Mouse (Mus musculus): ENCODE measurements around the gene Mup5.
"Not testable (repeated sequence)": the region's sequence is repeated elsewhere in the genome, so short reads cannot be mapped to it uniquely, and the experiment has no call there.

Gene Mup5

GRCm38 (mm10) chr4:61834952-61835708 is at the start of gene Mup5:
Gene Mup5 (minus strand): TSS chr4:61835233.
- DNase-seq (ENCODE audit: inconsistent age in 2 of 2, low spot score in 1 of 2), result no peak

- peak; percentile 45 to 78 for DNase-seq (ENCODE audit: inconsistent age in 2 of 2, low spot score in 1 of 2)
Measured at GRCm38 (mm10) chr4:61858160-61858559, 23.1 kb upstream of the Mup5 start.

GRCm38 (mm10) chr4:61855831-61856698 is 21.0 kb upstream of the Mup5 start:
- DNase-seq (ENCODE audit: inconsistent age in 2 of 2, low spot score in 1 of 2), result no peak

- no peak for DNase-seq (ENCODE audit: inconsistent age in 2 of 2, low spot score in 1 of 2)
Measured at GRCm38 (mm10) chr4:61855344-61855743, 20.3 kb upstream of the Mup5 start.

- peak; percentile 84 to 88 for DNase-seq (ENCODE audit: inconsistent age in 2 of 2, low spot score in 1 of 2)
Measured at GRCm38 (mm10) chr4:61844758-61845455, 9.9 kb upstream of the Mup5 start.

GRCm38 (mm10) chr4:61829211-61829610 is 5.8 kb downstream of the Mup5 start:
- DNase-seq (ENCODE audit: inconsistent age in 2 of 2, low spot score in 1 of 2), result no peak

GRCm38 (mm10) chr4:61823185-61823584 is 11.8 kb downstream of the Mup5 start:
- DNase-seq (ENCODE audit: inconsistent age in 2 of 2, low spot score in 1 of 2), result no peak

GRCm38 (mm10) chr4:61822541-61822940 is 12.5 kb downstream of the Mup5 start:
- not testable (repeated sequence) for DNase-seq (ENCODE audit: inconsistent age in 2 of 2, low spot score in 1 of 2)

- DNase-seq (ENCODE audit: inconsistent age in 2 of 2, low spot score in 1 of 2), result no peak
Measured at GRCm38 (mm10) chr4:61815602-61816001, 19.4 kb downstream of the Mup5 start.

GRCm38 (mm10) chr4:61813435-61813834 is 21.6 kb downstream of the Mup5 start:
- DNase-seq (ENCODE audit: inconsistent age in 2 of 2, low spot score in 1 of 2), result no peak

- DNase-seq (ENCODE audit: inconsistent age in 2 of 2, low spot score in 1 of 2), result peak; percentile 42 to 84
Measured at GRCm38 (mm10) chr4:61811193-61811592, 23.8 kb downstream of the Mup5 start.

GRCm38 (mm10) chr4:61808926-61809325 is 26.1 kb downstream of the Mup5 start:
- not testable (repeated sequence) for DNase-seq (ENCODE audit: inconsistent age in 2 of 2, low spot score in 1 of 2)

GRCm38 (mm10) chr4:61789699-61790098 is 45.3 kb downstream of the Mup5 start:
- peak in 1 of 2 experiments; percentile 9 for DNase-seq (ENCODE audit: inconsistent age in 2 of 2, low spot score in 1 of 2)

GRCm38 (mm10) chr4:61784231-61784630 is 50.8 kb downstream of the Mup5 start:
- DNase-seq (ENCODE audit: inconsistent age in 2 of 2, low spot score in 1 of 2), result peak in 1 of 2 experiments; percentile 11

GRCm38 (mm10) chr4:61782169-61782568 is 52.9 kb downstream of the Mup5 start, which contains the start of gene Mup19:
Gene Mup19 (minus strand): TSS chr4:61782269.
- not testable (repeated sequence) for DNase-seq (ENCODE audit: inconsistent age in 2 of 2, low spot score in 1 of 2)
